Mouse (Mus musculus): ENCODE measurements around the gene Bcas1.
A peak's percentile ranks its signal among the peaks of the same experiment; 100 is the strongest.
"Not testable (repeated sequence)": the region's sequence is repeated elsewhere in the genome, so short reads cannot be mapped to it uniquely, and the experiment has no call there.

Bcas1 gene

GRCm38 (mm10) chr2:170427704-170428103 lies at the start of gene Bcas1:
Gene Bcas1, minus strand, starts transcription at chr2:170427845.
- no peak for DNase-seq

GRCm38 (mm10) chr2:170476643-170477042 lies 49.0 kb upstream of the Bcas1 start:
- DNase-seq = no peak

- DNase-seq = peak; percentile 52 to 55
Measured at GRCm38 (mm10) chr2:170476215-170476614, 48.6 kb upstream of the Bcas1 start.

DNA sequence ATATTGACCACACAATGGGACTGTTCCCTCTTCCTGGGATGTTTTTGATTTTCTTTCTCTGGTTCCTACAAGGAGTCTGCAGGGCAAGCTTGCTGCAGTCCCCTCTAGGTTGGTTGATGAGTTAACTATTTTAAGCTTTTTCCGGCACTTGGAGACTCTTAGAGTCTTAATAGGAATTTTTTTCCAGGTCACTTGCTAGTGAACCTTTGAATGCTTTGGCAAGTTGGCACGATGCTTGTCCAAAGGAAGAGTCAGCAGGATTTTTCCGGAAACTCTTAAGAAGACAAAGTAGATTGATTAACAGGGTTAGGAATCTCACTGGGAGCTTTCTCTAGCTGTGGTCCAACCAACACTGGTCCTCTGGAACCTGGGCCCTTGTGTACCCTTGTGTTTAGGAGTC lies 47.5 kb upstream of the Bcas1 start:
- no peak for DNase-seq

GRCm38 (mm10) chr2:170474125-170474524 lies 46.5 kb upstream of the Bcas1 start:
- DNase-seq = no peak

DNA sequence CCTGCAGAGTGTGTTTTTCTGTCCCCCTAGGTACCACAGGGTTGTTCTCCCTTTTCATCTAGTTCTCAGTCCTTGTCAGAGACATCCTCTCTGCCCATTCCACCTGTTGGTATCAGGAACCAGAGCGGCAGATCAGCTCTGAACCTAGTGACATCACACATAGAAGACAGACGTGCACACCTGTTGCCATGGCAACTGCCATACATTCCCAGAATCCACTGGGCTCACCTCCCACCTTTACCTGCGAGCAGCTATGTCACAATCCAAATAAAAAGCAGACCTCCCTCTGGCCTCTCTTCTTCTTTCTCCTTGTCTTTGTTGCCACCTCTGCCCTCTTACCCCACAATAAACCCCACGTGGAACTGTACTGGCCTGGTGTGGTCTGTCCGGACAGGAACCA lies 42.9 kb upstream of the Bcas1 start:
- DNase-seq = no peak

GRCm38 (mm10) chr2:170469616-170470308 lies 42.1 kb upstream of the Bcas1 start:
- DNase-seq = peak; percentile 72 to 79

- peak; percentile 61 to 70 for DNase-seq
Measured at GRCm38 (mm10) chr2:170468009-170468408, 40.4 kb upstream of the Bcas1 start.

GRCm38 (mm10) chr2:170464817-170465216 lies 37.2 kb upstream of the Bcas1 start:
- DNase-seq = peak; percentile 28 to 58

DNA sequence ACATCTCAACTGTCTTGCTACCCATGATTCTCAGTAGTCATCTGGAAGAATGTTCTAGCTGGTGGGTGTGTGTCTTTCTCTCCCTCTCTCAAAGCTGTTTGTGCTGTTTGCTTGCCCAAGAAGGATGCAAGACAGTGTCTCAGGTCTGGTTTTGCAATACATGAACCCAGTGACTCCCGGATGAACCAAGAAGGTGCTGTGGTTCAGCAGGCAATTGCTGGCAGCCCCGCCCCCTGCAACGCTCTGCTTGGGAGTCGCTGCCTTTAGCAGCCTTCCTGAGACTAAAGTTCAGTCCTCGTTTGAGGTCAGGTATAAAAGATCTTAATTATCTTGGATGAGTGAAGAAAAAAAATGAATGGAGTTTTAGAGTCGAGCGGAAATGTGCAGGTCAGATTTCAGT lies 34.0 kb upstream of the Bcas1 start:
- peak; percentile 61 to 75 for DNase-seq

DNA sequence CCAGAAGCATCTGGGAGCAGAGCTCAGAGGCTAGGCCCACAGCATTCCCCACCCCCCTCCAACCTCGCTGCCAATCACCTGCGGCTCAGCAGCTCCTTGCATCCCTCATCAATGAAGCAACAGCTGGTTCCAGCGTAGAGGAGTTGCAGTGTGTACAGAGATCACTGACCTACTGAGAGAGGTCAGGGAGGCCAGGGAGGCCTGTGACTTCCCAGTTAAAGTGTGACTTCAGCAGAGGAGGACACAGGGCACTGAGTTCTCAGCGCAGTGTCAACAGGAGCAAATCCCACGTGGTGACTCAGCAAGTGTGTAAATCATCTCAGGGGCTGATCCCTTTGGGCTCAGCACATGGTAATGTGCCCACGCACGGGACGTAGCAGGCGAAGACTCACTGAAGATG lies 32.2 kb upstream of the Bcas1 start:
- peak; percentile 39 to 56 for DNase-seq

GRCm38 (mm10) chr2:170459183-170459582 lies 31.5 kb upstream of the Bcas1 start:
- DNase-seq = no peak

DNA sequence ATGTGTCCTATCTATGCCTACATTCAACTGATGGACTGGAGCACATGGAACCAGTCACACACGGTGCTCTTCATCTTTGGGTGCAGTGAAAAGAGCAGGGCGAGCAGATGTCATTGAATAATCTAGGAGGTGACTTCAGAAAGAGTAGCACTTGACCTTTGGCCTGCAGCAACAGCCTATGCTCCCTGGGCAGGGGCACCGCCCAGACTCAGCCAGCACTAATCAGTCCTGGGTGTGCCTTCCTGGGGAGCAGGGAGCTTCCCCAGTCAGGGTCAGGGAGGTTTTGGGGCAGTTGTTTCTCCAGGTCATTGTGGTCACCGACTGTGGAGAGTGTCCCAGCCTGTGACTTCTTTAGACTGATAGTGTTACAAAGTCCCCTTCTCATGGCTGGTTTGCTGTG lies 26.2 kb upstream of the Bcas1 start:
- DNase-seq = not testable (repeated sequence)

- DNase-seq = peak; percentile 92 to 93
Measured at GRCm38 (mm10) chr2:170450933-170451332, 23.3 kb upstream of the Bcas1 start.

DNA sequence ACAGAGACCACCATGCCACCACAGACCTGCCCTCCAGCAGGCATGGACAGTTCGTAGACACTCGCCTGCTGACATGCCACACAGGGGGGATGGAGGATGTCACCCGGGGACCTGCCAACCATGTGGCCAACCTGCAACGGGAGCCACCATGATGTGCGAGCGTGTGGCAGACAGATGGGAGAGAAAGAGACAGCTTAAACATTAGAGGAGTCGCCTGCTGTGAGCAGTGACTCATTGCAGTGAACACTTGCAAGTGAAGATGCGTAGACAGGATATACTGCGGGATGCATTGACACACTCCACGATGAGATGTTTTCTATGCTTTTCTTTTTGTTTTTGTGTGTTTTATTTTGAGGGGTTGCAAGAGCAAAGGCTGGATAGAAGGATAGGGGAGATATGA lies 20.0 kb upstream of the Bcas1 start:
- DNase-seq = no peak

GRCm38 (mm10) chr2:170446843-170447383 lies 19.3 kb upstream of the Bcas1 start:
- no peak for DNase-seq

DNA sequence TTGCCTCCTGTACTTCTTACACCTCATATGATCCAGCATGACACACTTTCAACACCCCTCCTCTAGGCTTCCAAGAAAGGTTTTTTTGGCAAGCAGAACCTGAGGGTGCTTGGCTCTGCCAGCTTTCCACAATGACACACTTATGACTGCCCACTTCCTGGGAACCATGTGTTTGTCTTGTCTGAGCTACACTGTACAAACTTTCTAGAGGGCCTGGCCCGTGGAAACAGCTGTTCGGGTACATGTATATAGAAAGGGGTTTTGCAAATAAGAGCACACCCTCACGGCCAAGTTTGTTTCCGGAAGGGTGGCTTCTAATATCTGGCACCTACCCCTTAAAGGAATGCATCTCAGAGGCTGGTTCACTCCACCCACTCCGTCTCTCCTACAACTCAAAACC lies 18.2 kb upstream of the Bcas1 start:
- no peak for DNase-seq

GRCm38 (mm10) chr2:170442535-170442934 lies 14.9 kb upstream of the Bcas1 start:
- peak; percentile 60 to 62 for DNase-seq

GRCm38 (mm10) chr2:170438782-170439181 lies 11.1 kb upstream of the Bcas1 start:
- DNase-seq = peak in 1 of 2 experiments; percentile 24

DNA sequence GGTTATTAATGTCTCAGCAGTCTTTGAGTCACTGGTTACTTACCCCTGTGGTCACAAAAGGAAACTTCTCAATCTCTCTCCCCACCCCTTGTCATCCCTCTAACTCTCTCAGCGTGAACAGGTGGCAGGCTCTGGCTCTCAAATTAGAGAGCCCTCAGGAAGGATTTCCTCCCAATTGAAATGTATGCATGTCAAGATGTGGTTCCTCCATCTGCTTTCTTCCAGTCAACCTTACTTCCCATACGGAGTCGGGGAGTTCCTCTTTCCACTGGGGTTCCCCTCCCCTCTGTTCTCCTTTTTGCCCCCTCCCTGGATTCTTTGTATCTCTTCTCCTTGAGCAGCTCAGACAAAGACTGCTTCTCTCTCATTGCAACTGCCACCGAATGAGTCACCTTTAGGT lies 8.6 kb upstream of the Bcas1 start:
- no peak for DNase-seq

- peak; percentile 41 to 49 for DNase-seq
Measured at GRCm38 (mm10) chr2:170432152-170432551, 4.5 kb upstream of the Bcas1 start.

- DNase-seq = no peak
Measured at GRCm38 (mm10) chr2:170428966-170429365, 1.3 kb upstream of the Bcas1 start.

DNA sequence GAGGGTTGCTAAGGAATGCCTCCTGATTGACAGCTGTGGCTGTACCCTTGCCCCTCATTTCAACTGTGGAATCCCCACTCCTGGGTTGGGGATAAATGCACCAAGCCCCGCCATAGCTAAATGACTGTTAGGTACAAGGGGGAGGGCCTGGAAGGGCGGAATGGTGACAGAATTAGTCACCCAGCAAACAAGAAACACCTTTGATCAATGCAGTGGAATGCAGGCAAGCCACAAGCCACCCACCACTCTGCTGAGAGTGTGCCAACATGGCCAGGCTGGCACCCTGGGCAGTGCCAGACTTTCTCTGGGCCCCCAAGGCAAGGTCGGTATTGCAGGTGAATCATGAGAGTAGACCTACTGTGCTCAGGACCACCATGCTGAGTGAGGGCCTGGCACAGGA lies 3.5 kb downstream of the Bcas1 start:
- no peak for DNase-seq

GRCm38 (mm10) chr2:170421924-170422323 lies 5.7 kb downstream of the Bcas1 start:
- DNase-seq = no peak

GRCm38 (mm10) chr2:170418748-170419147 lies 8.9 kb downstream of the Bcas1 start:
- DNase-seq = peak; percentile 72 to 77
